In the genomic region with DNA sequence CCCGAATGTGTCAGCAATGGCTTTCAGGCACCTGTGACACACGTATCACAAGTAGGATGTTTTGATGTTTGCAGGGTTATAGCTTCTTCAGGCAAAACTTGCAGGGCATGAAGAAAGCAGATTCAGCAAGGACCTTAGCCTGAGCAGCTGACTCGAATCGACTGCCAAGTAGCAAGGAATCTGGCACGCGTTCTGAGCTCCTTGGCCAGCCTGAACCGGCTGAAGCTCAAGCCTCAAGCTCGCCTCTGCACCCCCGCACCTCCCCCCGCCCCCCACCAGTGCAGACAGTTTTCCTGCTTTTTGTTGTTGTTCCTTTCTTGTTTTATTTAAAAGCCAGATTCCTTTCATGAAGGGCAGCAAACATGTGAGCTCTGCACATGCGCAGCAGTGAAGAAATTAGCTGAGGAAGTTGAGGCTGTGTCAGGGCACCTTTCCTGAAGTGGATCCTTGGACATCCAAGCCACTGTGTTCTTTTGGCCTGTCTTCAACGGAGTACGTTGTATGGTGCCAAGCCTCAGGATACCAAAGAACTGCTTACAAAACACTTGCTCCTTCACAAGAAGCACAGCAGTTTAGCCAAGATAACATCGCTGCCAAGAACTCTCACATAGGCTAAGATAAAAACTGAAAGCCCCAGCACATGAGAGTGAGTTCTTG, we compare ENCODE assay signal across 9 mouse cellular contexts. TPM values are rescaled to one million over a fixed set of nuclear protein-coding genes. Genes with fewer than 3 reads are reported as not detected.
DNase-seq lines count a peak whose midpoint lies in the region; ATAC-seq and TF ChIP-seq lines count a peak whose summit lies in the region.
"Had no signal": no experiment of that assay in that cellular context is flagged by ENCODE, and none has a peak within 500 bp of the region (broad histone marks: within the 10 kb centered on the region; RNA-seq: fewer than 3 reads in every experiment).

No protein-coding gene starts in this region.

- no peak for TF ChIP-seq CTCF in embryonic fibroblast, embryonic 13.5 days (IDR thresholded peaks at IDR 0.05; ENCODE audit: borderline replicate concordance, insufficient read depth, low read length)

- H3K9me3 ChIP-seq in kidney, embryonic 14.5 days (ENCODE audit: control insufficient read depth, low read length) = no peaks in the 10 kb centered on the region

- ATAC-seq in kidney, embryonic 14.5 days (ENCODE audit: low FRiP score, low TSS enrichment) = no peak; the same call in 1 of the 2 replicates

- WGBS in kidney, embryonic 14.5 days = 65% methylated on average over 14 of the region's 14 CpGs

- DNase-seq in kidney, adult 11 months = peak; percentile 94
- peak; percentile 76 to 85 for DNase-seq in heart, postnatal 14 days
- DNase-seq in layer of hippocampus, adult 9-10 months (ENCODE audit: low spot score) = peak; percentile 13
- peak; percentile 73 for DNase-seq in lung, postnatal 36 days
- peak; percentile 3 to 69 for DNase-seq in urinary bladder, adult 18-20 months (ENCODE audit: low spot score in 2 of 2)
- no peak for DNase-seq in embryo, embryonic 11 days

- H3K9ac ChIP-seq in kidney, embryonic 14.5 days (ENCODE audit: low read depth, low read length) = no peak overlapping the region

- H3K4me2 ChIP-seq in kidney, embryonic 14.5 days (replicated peaks; ENCODE audit: low read depth, low read length) = no peak overlapping the region

- H3K27ac ChIP-seq in kidney, embryonic 14.5 days (ENCODE audit: low read depth, low read length) = no peak overlapping the region
- H3K27ac ChIP-seq in embryonic fibroblast, embryonic 13.5 days (ENCODE audit: insufficient read depth, low read length) = peak overlapping the region; percentile 6; the same call in 1 of the 2 replicates

- intact Hi-C loops in heart, postnatal 14 days (cut with DNase I) = no loop called here

- H3K4me1 ChIP-seq in kidney, embryonic 14.5 days (ENCODE audit: control insufficient read depth, insufficient read depth, low read length) = no peaks in the 10 kb centered on the region
- H3K4me1 ChIP-seq in embryonic fibroblast, embryonic 13.5 days (ENCODE audit: control insufficient read depth, insufficient read depth, low read length) = peaks cover 2% of the 10 kb centered on the region; the same call in 1 of the 2 replicates

- no peaks in the 10 kb centered on the region for H3K27me3 ChIP-seq in kidney, embryonic 14.5 days (ENCODE audit: control insufficient read depth, insufficient read depth, low read length)

- H3K36me3 ChIP-seq in kidney, embryonic 14.5 days (ENCODE audit: control insufficient read depth, insufficient read depth, low read length) = no peaks in the 10 kb centered on the region

- H3K4me3 ChIP-seq in kidney, embryonic 14.5 days (ENCODE audit: low read length) = no peak overlapping the region
- no peak overlapping the region for H3K4me3 ChIP-seq in embryonic fibroblast, embryonic 13.5 days (ENCODE audit: insufficient read depth, low read length)

- TF ChIP-seq POLR2A in embryonic fibroblast, embryonic 13.5 days (IDR thresholded peaks at IDR 0.05; ENCODE audit: low read depth, low read length) = no peak

RNA-seq across cellular contexts. Expression of a gene that starts 46.3 kb away (rescaled TPM):
- not detected in 2 replicates for polyA plus RNA-seq in kidney, embryonic 14.5 days (2014; fragmentation: Nextera tagmentation; extraction: Ambion mirVana)
- not detected in 2 replicates for polyA plus RNA-seq in embryonic fibroblast, embryonic 13.5 days (2011; ENCODE audit: insufficient read length, low read depth, missing spikeins)
- under 1 TPM in 1 of 2 experiments, not detected in 1; 0.14 TPM for total RNA-seq in heart, postnatal 14 days (2021)
- total RNA-seq: ES-E14 had no signal
